Mouse (Mus musculus): ENCODE measurements at regions not wholly inside any gene's neighbourhood (a gene's known extent, or its start where the extent isn't known, plus 50 kb on each side); places are given as distances from the start of the nearest gene placed in this dataset.

DNA sequence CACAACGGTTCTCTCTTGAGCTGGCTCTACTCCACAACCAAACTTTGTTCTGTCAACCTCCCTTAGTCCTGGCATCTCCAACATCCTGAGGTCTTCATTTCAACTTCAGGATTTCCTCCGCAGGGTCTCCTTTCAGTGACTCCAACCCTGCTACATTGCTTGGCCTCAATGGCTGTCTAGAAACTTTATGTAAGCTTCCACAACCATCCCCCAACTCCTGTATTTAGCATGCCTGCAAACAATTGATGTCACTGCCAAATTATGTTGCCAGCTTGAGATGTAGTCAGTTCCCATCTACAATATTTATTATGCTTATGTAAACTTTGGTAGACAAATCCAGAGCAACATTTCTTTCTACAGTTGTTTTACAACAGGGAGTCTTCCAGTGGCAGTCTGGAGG lies 336.4 kb upstream of the Meis1 start:
- DNase-seq: no peak

DNA sequence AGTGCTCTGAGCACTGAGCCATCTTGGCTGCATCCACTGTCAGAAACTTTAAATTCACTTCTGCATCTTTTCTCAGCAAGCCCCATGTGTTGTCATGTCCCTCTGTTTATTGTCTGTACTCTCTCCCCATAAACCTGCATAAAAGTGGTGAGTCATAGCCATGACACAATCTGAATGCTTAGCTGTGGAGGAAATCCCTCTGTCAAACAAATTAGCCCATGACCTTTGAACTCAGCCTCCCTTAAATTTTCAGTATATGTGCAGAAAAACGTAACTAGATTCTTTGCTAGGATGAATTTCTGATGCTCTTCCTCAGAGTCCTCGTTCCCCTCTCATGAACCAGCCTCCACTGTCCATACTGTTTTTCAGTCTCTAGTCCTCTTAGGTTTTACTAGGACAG lies 337.4 kb upstream of the Meis1 start:
- no peak for DNase-seq

DNA sequence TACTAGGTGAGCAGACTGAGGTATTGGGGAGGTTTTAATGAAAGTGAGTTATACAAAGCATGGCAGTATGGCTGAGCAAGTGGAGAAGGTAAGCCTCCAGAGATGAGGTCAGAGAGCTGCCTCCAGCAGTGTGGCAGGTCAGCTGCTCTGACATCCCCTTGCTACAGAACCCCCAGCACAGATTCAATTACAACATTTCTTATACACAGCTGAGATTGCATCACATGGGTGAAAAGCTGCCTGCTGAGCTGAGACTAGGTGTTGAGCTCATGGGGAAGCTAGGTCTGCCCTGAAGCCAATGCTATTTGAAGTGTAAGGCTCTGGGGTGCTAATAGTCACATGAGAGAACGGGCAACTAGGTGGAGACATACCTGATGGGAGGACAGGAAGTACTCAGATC lies 350.4 kb upstream of the Meis1 start:
- no peak for DNase-seq

DNA sequence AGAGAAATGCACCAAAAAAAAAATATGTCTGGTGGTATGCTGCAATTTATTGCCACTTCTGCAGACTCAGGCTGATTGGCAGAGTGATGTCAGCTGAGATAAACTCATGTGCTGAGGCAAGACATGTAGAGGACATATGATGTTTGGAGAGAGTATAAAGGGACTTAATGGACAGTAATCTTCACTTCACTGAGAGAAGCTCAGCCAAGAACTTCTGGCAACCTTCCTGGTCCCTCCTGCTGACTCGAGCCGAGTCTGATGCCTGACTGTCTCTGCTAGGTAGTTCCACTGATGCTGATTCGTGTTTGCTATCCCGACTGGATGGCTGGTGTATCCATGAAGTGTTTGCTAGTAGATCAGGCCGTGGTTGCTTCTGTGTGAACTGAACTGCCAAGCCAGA lies 354.7 kb upstream of the Meis1 start:
- no peak for DNase-seq

DNA sequence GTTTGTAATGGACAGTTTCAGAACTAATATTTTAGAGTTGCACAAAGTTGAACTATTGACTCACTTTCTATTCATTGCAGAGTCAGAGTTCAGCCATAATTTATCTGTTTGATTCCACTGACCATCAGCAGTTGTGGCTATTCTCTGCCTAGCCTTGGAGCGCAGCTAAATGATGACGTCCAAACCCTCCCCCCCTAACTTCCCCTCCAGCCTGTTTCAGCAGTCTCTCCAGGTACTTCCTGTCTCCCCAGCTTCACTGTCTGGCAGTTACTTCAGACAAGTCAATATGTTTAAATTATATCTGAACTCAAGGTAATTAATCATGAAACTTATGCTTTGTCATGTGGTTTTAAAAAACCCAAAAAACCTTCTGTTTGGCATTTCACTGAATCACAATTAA lies 362.1 kb upstream of the Meis1 start:
- no peak for DNase-seq

DNA sequence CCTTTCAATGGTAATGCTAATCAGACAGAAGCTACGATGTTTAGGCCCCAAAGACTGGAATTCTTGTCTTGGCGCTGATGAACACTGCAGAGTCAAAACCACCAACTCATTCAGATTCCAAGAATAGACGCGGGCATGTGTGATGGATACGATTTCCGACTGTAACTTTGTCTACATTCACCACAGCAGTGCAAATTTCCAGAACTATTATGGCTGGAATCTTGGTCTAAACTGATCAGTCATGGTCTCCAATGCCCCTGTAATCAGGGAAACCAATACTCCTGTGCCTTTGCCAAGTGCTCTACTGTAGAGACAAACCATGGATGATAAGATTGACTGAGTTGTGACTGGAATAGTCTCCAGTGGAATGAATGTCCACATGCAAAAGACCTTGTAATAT lies 370.4 kb upstream of the Meis1 start:
- DNase-seq: no peak

DNA sequence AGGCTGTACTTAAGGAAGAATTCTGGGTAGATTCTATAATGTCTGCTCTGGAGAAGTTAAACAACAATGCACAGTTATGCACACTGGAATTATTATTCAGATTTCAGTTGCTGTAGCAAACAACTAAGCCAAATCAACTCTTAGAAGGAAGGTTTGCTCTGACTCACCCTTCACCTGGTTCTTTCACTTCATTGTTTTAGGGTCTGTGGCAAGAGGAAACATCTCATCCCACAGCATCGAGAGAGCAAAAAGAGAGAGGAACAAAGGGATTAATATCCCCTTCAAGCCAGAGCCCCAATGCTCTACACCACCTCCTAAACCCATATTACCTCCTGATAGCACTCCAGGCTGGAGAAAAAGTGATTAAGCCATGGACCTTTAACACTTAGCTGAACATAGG lies 373.4 kb upstream of the Meis1 start:
- DNase-seq: no peak

DNA sequence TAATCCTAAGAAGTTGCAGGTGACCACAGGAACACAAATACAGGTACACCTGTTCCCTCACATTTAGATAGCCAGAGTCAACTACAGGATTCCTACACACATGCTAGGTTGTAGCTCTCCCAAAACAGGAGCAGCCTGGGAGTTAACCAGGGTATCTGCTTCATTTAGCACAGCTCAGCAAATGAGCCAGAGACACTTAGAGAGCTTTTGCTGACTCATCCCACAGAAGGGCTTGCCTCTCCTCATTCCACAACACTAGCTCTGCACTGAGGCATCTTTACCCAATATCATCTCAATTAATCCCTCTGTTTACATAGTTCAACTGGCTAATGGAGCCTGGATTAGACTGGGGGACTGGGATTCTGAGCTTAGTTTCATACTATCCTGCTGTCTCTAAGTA lies 375.6 kb upstream of the Meis1 start:
- no peak for DNase-seq

DNA sequence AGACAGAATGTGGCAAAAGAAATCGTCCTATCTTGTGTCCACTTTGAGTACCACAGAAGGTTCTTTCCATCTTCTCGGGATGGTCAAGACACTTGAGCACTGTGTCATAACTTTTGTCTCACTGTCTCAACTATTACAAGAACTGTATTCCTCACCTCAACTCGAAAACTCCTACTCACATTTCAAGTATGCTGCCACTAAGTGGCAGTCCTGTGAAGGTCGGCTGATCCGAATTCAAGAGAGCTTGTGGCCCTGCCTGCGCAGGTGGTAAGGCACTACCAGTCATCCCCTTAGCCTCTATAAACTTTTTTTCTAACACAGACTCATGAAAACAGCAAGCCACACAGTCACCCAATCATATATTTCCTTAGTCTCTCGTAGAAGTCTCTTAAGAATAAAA lies 381.6 kb upstream of the Meis1 start:
- no peak for DNase-seq

DNA sequence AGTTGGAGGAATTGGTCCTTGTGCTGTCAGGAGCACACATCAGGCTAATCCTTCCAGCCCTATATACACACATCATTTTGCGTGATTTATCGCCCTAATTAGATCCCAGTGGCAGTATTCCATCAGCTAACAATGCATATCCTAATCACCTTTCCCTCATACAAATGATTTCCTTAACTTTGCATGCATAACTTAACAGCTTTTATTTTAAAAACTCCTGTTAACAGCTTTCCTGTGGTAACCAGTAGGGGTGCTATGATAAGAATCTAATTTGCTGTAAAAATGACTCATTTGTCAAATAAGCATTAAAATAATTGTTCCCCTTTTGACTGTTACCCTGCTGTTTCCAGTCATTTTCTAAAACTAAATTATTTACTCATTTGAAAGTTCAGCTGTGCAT lies 401.4 kb upstream of the Meis1 start:
- DNase-seq: no peak

DNA sequence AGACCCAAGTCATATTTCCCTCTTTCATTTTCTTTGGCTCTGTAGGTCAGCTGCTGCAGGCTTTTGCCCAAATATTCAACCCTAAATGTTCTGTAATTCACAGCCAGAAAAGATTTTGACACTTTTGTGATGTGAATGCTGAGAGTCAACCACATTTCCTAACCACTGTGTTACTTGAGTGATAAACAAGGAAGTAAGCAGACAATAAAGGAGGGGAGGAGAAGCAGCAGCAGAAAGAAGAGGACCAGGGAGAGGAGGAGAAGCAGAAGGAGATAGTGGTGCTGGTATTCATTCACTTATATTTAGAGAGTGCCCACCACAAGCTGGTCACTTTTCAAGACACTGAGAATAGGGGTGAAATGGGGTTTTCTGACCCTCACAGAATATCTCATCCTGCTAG lies 404.5 kb upstream of the Meis1 start:
- DNase-seq: peak in 1 of 2 experiments; percentile 0

DNA sequence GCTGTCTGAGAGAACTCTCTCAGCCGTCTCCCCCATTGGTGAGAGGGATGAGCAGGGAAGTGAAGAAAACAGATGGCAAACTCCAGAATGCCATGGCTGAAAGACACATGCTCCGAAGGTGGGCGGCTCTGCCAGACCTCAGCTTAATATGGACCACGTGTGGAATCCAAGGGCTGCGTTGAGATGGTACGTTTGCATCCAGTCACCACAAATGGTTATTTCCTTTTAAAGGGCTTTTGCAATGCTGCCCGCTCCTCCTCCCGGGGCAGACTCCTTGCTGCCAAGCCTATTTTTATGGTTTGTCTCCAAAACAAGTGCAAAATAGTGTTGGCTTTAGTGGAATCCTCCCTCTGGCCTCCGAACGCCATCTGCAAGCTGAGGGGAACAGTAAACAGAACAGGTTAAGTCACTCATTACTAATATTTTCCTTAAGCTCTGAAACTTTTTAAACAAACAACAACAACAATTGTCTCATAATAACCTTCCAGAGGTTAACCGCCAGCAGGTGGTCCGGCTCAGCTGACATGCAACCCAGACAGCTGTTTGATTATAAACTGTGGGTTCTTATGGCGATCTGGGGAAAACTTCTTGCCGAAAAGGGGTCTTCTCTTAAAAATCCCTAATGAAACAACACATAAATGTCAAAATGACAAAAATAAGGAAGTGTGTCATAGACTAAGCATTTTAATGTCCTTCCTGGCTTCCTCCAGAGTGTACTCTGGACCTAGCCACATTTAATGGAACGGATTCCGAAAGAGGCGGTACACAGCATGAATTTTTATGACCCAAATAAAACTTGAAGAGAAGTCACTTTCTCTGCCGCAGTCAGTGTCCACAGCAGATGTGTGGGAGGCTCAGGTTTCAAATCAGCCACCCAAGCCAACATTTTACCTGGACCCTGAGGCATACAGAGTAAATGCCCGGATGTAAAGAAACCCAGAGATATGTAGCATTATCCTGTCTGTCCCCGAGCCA lies 405.3 kb upstream of the Meis1 start:
- peak; percentile 15 to 44 for DNase-seq

DNA sequence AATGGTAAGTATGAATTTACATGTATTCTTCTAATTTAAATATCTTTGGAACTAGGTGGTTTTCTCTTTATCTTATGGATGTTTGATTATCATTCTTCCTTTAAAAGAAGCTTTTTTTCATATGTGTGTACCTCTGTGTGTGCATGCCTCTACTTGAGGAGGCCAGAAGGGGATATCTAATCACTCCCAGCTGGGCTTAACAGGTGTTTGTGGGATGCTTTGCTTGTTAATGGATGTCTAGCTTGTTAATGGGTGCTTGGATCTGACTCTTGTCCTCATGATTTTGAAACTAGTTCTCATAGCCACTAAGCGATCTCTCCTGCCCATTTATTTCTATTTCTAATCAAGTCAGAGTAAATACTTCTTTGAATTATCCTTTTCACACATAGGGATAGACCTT lies 408.8 kb upstream of the Meis1 start:
- no peak for DNase-seq

DNA sequence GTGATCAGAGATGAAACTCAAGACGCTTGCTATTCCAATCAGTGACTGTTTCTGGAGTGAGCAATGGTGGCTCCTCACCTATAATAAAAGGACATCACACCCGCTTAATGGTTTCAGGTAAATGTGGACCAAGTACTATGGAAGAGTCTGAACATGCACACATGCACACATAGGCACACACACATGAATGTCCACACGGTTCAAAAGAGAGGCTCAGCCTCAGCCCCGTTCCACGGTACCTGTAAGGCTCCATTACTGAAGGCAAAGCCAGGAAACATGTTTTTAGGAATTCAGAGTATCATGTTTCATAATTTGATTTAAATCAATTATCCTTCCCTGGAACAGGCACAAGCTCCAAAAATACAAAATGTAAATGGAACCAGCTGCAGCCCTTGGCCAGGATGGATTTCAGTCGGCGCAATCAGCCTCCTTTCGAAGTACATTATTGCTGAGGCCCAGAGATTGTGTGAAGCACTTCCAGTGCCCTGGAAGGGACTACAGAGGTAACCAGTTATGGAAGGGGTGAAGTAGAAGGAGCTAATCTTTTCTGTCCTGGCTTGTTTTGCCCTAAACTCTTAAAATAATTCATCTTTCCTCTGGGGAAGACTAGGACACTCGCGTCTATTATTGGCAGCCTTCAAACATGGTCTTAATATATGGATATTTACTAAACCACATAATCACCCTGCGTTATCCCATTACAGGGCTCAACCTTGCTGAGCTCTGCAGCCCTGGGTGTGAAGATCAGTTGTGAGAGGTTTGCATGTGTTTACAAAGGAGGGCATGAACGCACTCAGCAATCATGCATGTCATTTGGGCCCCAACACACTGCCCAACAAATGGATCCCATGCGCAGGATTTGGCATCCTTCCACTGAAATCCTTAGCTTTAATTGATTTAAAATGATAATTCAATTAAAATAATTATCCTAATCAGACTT lies 415.2 kb upstream of the Meis1 start:
- DNase-seq: no peak

DNA sequence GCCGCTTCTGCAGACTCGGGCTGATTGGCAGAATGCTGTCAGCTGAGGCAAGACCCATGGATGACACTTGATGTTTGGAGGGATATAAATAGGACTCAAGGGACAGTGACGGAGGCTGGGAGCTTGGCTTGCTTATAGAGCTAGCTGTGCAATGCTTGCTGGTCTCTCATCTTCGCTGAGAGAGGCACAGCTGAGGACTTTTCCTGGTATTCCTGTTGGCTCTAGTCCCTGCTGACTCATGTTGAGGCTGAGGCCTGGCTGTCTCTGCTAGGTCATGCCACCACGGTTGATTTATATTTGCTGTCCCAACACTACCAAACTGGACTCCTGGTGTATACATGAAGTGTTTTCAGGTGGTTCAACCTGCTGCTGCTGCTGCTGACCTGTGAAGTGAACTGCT lies 419.6 kb upstream of the Meis1 start:
- DNase-seq: no peak

DNA sequence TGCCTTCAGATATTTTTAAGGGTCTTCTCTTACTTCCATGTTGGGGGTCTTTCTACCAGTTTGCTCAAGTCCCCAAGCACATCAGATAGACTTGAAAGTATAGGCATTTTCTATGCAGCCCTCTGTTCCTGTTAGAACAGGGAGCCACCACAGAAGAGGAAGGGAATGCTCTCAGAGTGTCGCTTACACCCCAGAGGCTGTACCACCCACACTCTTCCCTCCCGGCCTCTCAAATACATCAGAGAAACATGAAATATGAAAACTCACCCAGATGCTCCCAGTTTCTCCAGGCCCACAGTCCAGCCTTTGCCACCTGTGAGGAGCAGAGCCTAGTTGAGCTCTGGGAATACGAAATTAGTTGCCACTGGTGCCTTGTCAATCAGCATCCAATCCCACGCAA lies 423.2 kb upstream of the Meis1 start:
- no peak for DNase-seq

DNA sequence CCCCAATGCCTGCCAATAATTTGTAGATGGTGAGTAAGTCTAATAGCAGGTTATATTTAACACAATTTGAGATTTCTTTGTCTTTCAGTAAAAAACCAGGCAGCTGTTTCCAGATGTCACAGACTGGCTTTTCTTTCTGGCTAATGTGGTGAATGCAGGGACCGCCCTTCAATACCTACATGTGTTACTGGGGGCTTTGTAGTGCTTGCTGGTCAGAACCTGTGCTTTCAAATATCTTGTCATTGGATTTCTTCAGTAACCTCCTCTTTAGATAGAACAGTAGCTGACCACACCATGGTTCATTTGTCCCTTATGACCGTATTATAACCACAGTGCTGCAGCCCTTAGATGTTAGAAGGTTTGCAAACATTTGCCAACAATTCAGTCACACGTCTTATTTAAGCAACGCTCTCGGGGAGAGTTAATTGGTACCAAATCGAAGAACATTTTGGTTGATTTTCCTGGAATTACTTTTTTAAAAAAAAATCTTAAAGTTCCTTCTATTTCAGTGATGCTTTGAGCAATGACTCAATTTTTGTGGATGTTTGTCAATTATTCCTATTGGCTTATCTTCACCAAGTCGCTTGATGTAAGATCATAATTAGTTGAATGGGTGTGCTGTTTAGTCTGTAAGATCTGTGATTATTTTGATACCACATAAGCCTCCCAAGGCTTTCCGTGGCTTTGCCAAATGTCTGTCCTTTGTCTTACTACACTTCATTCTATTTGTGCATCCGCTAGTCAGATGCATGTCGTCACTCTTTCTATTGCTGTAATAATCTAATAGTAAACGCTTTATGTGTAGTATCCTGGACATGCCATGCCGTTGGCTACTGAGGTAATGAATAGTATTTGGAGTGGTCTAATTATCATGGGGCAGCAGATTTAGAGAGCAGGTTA lies 436.9 kb upstream of the Meis1 start:
- DNase-seq: peak in 1 of 2 experiments; percentile 14

DNA sequence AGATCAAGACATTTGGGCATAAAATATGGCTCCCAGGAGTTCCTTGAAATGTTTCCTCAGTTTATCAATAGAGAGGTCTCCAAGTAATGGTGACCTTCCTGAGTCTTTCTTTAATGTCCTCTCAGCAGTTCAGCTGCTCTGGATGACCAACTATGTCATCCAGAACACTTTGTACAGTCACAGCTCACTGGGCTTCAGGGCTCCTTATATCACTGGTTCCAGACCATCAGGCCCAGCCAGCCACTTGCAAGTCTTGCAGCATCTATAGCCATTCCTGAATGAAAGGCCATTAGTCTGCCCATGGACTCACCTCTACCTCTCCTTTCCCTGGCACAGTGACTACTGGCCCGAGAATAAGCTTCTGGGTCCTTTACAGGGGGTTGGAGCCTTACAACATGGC lies 437.8 kb upstream of the Meis1 start:
- DNase-seq: no peak

DNA sequence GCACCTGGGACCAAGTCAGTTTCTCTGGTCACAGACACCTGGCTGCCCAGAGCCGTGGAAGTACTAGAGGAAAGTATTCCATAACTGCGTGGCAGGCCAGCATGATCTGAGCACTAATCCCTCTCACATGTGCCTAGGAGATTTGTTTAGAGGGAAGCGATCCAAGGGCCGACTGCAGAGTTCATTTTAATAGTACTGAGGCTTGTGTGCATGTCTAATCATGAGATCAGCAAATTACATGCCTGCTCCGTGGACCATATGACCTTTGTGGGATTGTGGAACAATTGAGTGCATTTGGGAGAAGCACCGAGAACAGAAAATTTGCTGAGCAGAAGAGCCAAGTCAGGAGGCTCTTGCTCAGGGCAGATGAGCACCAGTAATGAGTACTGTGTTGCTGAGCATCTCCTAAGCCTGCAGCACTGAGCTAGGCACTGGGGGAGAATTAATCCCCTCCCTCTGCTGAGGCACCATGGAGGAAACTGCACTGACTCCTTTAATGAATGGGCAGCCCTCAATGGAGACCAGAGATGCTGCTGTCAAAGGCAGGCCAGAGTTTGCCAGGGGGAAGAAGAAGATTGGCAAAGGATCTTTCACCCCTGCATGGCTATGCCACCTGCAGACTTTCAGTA lies 445.1 kb upstream of the Meis1 start:
- DNase-seq: no peak

DNA sequence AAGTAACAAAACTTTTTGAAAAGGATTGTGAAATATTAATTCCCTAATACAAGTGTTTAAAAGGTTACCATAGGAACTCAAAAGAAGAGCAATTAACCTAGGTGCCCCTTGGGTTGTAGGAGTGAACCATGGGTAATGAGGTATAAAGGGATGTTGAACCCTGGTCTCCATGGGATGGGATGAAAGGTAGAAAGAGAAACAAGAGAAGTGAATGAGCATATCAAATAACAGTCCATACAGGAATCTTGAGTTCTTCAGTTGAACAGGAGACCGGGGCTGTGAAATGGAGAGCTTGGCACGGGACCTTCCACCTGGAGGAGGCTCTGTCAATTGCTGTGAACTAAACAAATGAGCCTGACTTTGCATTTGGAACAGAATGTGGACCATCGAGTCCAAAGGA lies 449.6 kb upstream of the Meis1 start:
- no peak for DNase-seq

DNA sequence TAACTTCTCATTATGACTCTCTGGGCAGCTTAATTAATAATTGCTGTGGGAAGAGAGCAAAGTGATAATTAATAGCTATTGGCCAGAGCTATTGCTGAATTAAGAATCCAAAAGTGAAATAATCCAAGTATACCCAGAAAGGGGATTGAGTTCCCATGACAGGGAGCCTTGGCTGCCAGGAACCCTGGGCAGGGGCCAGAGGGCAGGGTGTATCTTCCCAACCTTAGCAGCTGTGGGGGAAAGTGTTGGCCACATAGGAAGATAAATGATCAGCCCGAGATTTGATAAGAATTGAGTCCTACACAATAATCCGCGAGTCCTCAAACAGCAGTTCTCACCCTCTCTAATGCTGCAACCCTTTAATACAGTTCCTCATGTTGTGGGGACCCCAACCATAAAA lies 450.0 kb upstream of the Meis1 start:
- DNase-seq: no peak

DNA sequence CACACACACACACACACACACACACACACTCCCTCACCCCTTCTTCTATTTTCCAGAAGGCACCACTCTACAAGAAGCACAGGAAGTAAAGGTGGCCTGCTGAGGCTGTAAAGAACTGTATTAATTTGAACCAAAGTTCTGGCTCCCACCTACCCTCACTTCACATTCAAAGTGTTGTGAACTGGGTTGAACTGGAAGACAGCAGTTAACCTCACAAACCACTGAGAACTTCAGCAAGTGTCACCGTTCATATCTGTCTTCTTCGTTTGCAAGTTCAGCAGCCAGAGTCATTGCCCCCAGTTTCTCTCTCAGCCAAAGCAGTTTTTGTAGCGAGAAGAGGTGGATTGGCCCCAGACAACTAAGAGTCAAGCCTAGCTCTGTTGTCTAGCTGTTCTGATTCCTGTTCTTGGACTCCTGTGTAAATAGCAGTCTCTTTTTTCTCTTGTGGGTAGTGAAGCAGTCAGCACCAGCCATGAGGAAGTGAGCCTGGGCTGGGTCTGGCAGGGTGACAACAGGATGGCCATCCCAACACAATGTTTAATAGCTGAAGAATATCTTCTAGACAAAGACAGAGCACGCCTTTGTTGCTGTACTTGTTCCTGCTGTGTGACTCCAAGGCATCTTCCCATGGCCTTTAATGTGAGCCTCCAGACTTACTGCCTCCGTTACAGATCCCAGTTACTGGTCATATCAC lies 452.0 kb upstream of the Meis1 start:
- peak in 1 of 2 experiments; percentile 19 for DNase-seq

All from lung, adult 18-20 months (tissue).